Mouse (Mus musculus): ENCODE measurements around the gene Tanc2.

DNA sequence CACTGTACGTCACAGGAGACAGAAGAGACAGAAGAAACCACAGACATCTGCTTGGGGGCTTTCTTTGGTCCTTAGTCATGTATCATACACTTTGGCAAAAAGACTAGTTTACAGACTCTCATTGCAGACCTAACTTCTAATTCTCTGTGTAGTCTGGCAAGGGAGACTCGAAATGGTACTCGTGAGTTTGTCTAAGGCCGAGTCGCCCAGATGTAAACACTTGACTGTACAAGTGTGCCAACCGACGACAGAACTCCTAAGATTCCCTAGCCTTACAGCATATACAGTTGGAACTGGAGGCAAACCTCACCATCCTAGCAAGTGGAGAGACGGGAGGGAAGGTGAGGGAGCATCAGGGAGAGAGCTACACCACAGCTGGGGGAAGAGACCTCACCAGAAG lies 344.0 kb downstream of the Tanc2 start:
- TF ChIP-seq CTCF (IDR thresholded peaks at IDR 0.05; ENCODE audit: low read depth) (no peak), EP300 (IDR thresholded peaks at IDR 0.05; ENCODE audit: low read depth) (no peak)

Measured in heart, postnatal 0 days (tissue).